Mouse (Mus musculus) testis, adult 10 weeks (tissue): ENCODE results near the gene Sccpdh. TPM values are rescaled to one million over a fixed set of nuclear protein-coding genes. Genes with fewer than 3 reads are reported as not detected.

Source experiments
- polyA plus RNA-seq: library from polyadenylated mRNA; stranded (reverse); fragments of 350-450 nt; fragmentation: Illumina TruSeq; extraction: RNeasy Lipid Tissue Mini Kit (QIAGEN cat#74804); gene quantifications from one replicate; pipeline ENCODE4 v1.2.3, GENCODE M21; 2014; ENCODE audit warnings: low read depth, low replicate concordance

Sccpdh gene
- 1,246 TPM for polyA plus RNA-seq

GRCm38 (mm10) chr1:179668013-179668805 lies at the start of gene Sccpdh:
Gene Sccpdh, plus strand, starts transcription at chr1:179668210.

Other genes starting within 250 kb of the Sccpdh start
- gene Smyd3, start 150.2 kb upstream of the Sccpdh start, polyA plus RNA-seq: 3.3 TPM
- 45.0 TPM for gene Tfb2m, start 121.9 kb upstream of the Sccpdh start, polyA plus RNA-seq
- gene Cnst, start 121.8 kb upstream of the Sccpdh start, polyA plus RNA-seq: 17.5 TPM
- gene Kif28, start 77.1 kb downstream of the Sccpdh start, polyA plus RNA-seq: not detected
- gene Gm10518, start 135.2 kb downstream of the Sccpdh start, polyA plus RNA-seq: 6.3 TPM
- 206 TPM for gene Ahctf1, start 135.5 kb downstream of the Sccpdh start, polyA plus RNA-seq